Mouse (Mus musculus): ENCODE measurements at regions not wholly inside any gene's neighbourhood (a gene's known extent, or its start where the extent isn't known, plus 50 kb on each side); places are given as distances from the start of the nearest gene placed in this dataset.

GRCm38 (mm10) chr10:9119249-9119648 lies 233.4 kb upstream of the Sash1 start:
- TF ChIP-seq CTCF (IDR thresholded peaks at IDR 0.05; ENCODE audit: low read depth) (no peak), EP300 (IDR thresholded peaks at IDR 0.05; ENCODE audit: low read depth) (no peak)

All from liver, postnatal 0 days (tissue).